Mouse (Mus musculus) cortical plate, adult 2 months (tissue): ENCODE data around the gene Gm43302.

Source experiments
- CTCF ChIP-seq: fragments of 200-500 bp; IDR thresholded peaks from 2 replicates; pipeline ENCODE4 v1.5.1; 2011; ENCODE audit warnings: mild to moderate bottlenecking, control low read depth, low read length; ENCODE audit not compliant: insufficient read depth; ENCODE audit errors: extremely low read depth
- POLR2A ChIP-seq: fragments of 200-500 bp; IDR thresholded peaks from 2 replicates; pipeline ENCODE4 v1.6.1; 2011; ENCODE audit warnings: mild to moderate bottlenecking, low read length, control low read depth; ENCODE audit not compliant: insufficient read depth; ENCODE audit errors: extremely low read depth

- TF ChIP-seq POLR2A: no peak
- TF ChIP-seq CTCF: no peak
Measured at GRCm38 (mm10) chr5:105181446-105181845, 112.0 kb downstream of the Gm43302 start.
